Mouse (Mus musculus) testis, adult 2 months (tissue): ENCODE results near the gene Casq2.

ENCODE experiments used
- CTCF ChIP-seq: fragments of 200-500 bp; IDR thresholded peaks from 2 replicates; pipeline ENCODE4 v1.5.1; 2012; ENCODE audit warnings: low read depth, mild to moderate bottlenecking, inconsistent platforms, low read length, moderate library complexity; ENCODE audit not compliant: control insufficient read depth, insufficient read depth, insufficient replicate concordance
- POLR2A ChIP-seq: fragments of 200-500 bp; IDR thresholded peaks from 2 replicates; pipeline ENCODE4 v1.6.1; 2012; ENCODE audit warnings: low read depth, mild to moderate bottlenecking, inconsistent platforms, low read length, moderate library complexity; ENCODE audit not compliant: control insufficient read depth

DNA sequence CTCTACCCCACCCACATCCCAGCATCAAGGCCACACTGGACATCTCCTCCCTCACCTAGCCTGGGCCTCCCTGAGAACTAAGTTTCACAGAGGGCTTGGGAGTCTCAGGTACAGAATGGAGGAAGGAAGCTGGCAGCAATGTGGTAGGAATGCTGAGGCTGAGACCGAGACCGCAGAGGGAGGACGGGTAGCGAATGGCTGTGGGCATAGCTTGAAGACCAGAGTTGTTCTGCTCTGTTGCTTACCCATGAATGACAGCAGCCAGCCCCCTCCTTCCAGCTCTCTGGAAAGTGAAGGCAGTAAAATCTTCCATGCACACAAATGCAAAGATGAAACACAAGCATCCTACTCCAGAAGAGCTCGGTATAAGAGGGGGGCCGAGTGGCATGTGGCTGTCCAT is 52.7 kb downstream of the Casq2 start:
- no peak for TF ChIP-seq POLR2A
- TF ChIP-seq CTCF, result no peak
